Mouse (Mus musculus) embryonic fibroblast, embryonic 13.5 days (primary cell): Measurements from ENCODE around the gene Drc3. TPM values are rescaled to one million over a fixed set of nuclear protein-coding genes. Genes with fewer than 3 reads are reported as not detected.
A peak's percentile ranks its signal among the peaks of the same experiment; 100 is the strongest.

Source experiments
- H3K27ac ChIP-seq: 2 replicates; pipeline ENCODE4 v1.5.1; 2012; ENCODE audit warnings: low read length, control low read depth, inconsistent platforms; ENCODE audit not compliant: insufficient read depth
- H3K4me1 ChIP-seq: 2 replicates; pipeline ENCODE4 v1.6.1; 2011; ENCODE audit warnings: low read length; ENCODE audit not compliant: control insufficient read depth, insufficient read depth
- H3K4me3 ChIP-seq: 2 replicates; pipeline ENCODE4 v1.5.1; 2011; ENCODE audit warnings: mild to moderate bottlenecking, control low read depth, low read length; ENCODE audit not compliant: insufficient read depth
- CTCF ChIP-seq: IDR thresholded peaks from 2 replicates; pipeline ENCODE4 v1.5.1; 2011; ENCODE audit warnings: mild to moderate bottlenecking, control low read depth, low read length, moderate library complexity, borderline replicate concordance; ENCODE audit not compliant: insufficient read depth
- POLR2A ChIP-seq: IDR thresholded peaks from 2 replicates; pipeline ENCODE4 v1.6.1; 2011; ENCODE audit warnings: low read depth, mild to moderate bottlenecking, control low read depth, low read length, moderate library complexity
- polyA plus RNA-seq: library from polyadenylated mRNA; stranded (reverse); fragments of >200 nt; gene quantifications from 2 replicates; pipeline ENCODE4 v1.2.4, GENCODE M21; 2011; ENCODE audit warnings: low read depth; ENCODE audit not compliant: missing spikeins, insufficient read length

Drc3 gene
- polyA plus RNA-seq, 1 experiment = 0.53 TPM

- Histone ChIP-seq H3K4me3 (no peak overlapping the region), H3K4me1 (no peaks in the 10 kb centered on the region), H3K27ac (no peak overlapping the region)
- TF ChIP-seq POLR2A (no peak), CTCF (no peak)
Measured at GRCm38 (mm10) chr11:60335771-60336170, 17.4 kb upstream of the Drc3 start.

- Histone ChIP-seq H3K27ac (no peak overlapping the region), H3K4me3 (no peak overlapping the region), H3K4me1 (no peaks in the 10 kb centered on the region)
- no peak for TF ChIP-seq POLR2A
- no peak for TF ChIP-seq CTCF
Measured at GRCm38 (mm10) chr11:60338291-60338690, 14.8 kb upstream of the Drc3 start.

- Histone ChIP-seq H3K4me1 (no peaks in the 10 kb centered on the region), H3K4me3 (no peak overlapping the region), H3K27ac (no peak overlapping the region)
- TF ChIP-seq CTCF = no peak
- no peak for TF ChIP-seq POLR2A
Measured at GRCm38 (mm10) chr11:60339361-60339760, 13.8 kb upstream of the Drc3 start.

GRCm38 (mm10) chr11:60345868-60346267, 7.3 kb upstream of the Drc3 start:
- no peak overlapping the region for H3K27ac ChIP-seq
- H3K4me3 ChIP-seq = no peak overlapping the region
- H3K4me1 ChIP-seq = peaks cover 2% of the 10 kb centered on the region; the same call in 1 of the 2 replicates
- TF ChIP-seq CTCF (no peak), POLR2A (no peak)

GRCm38 (mm10) chr11:60346537-60346936, 6.6 kb upstream of the Drc3 start:
- H3K27ac ChIP-seq = no peak overlapping the region
- peaks cover 2% of the 10 kb centered on the region; the same call in 1 of the 2 replicates for H3K4me1 ChIP-seq
- TF ChIP-seq CTCF = no peak
- TF ChIP-seq POLR2A = no peak
- H3K4me3 ChIP-seq = no peak overlapping the region

GRCm38 (mm10) chr11:60351388-60351787, 1.7 kb upstream of the Drc3 start:
- TF ChIP-seq POLR2A (no peak), CTCF (no peak)
- peak overlapping the region; percentile 74 for H3K4me3 ChIP-seq
- H3K27ac ChIP-seq = no peak overlapping the region
- peaks cover 2% of the 10 kb centered on the region; the same call in 1 of the 2 replicates for H3K4me1 ChIP-seq

- Histone ChIP-seq H3K4me3 (peak overlapping the region; percentile 74), H3K27ac (peak overlapping the region; percentile 9; the same call in 1 of the 2 replicates)
- TF ChIP-seq CTCF = no peak
- TF ChIP-seq POLR2A = no peak
Measured at GRCm38 (mm10) chr11:60351925-60352371, 1.2 kb upstream of the Drc3 start.

GRCm38 (mm10) chr11:60355952-60356351, 2.8 kb downstream of the Drc3 start:
- no peaks in the 10 kb centered on the region for H3K4me1 ChIP-seq
- H3K4me3 ChIP-seq = no peak overlapping the region
- no peak overlapping the region for H3K27ac ChIP-seq
- TF ChIP-seq CTCF (no peak), POLR2A (no peak)

More at GRCm38 (mm10) chr11:60351925-60352371, 1.2 kb upstream of the Drc3 start:
- peaks cover 2% of the 10 kb centered on the region; the same call in 1 of the 2 replicates for H3K4me1 ChIP-seq

GRCm38 (mm10) chr11:60357116-60357515, 4.0 kb downstream of the Drc3 start:
- Histone ChIP-seq H3K4me1 (no peaks in the 10 kb centered on the region), H3K4me3 (no peak overlapping the region), H3K27ac (no peak overlapping the region)
- TF ChIP-seq POLR2A (no peak), CTCF (no peak)

GRCm38 (mm10) chr11:60358548-60358947, 5.4 kb downstream of the Drc3 start:
- H3K27ac ChIP-seq = no peak overlapping the region
- no peak for TF ChIP-seq CTCF
- TF ChIP-seq POLR2A = no peak
- H3K4me1 ChIP-seq = no peaks in the 10 kb centered on the region
- H3K4me3 ChIP-seq = no peak overlapping the region

- TF ChIP-seq POLR2A (no peak), CTCF (no peak)
- Histone ChIP-seq H3K27ac (no peak overlapping the region), H3K4me1 (no peaks in the 10 kb centered on the region), H3K4me3 (no peak overlapping the region)
Measured at GRCm38 (mm10) chr11:60359138-60359537, 6.0 kb downstream of the Drc3 start.
